Mouse (Mus musculus) kidney, embryonic 16.5 days (tissue): ENCODE results near the gene Safb2. TPM values are rescaled to one million over a fixed set of nuclear protein-coding genes. Genes with fewer than 3 reads are reported as not detected.
A peak's percentile ranks its signal among the peaks of the same experiment; 100 is the strongest.

Source experiments
- ATAC-seq: fragments of 200-750 bp; cut with Nextera tagmentation; 2 replicates; pipeline ENCODE4 v1.8.0; 2017; ENCODE audit warnings: moderate TSS enrichment; ENCODE audit not compliant: low FRiP score, low TSS enrichment
- H3K27ac ChIP-seq: fragments of 300-500 bp; sonication (generic); 2 replicates; pipeline ENCODE4 v1.5.1; 2014; ENCODE audit warnings: low read length
- H3K27me3 ChIP-seq: fragments of 300-500 bp; sonication (generic); 2 replicates; pipeline ENCODE4 v1.6.1; 2014; ENCODE audit warnings: low read length, control low read depth, mixed read lengths; ENCODE audit not compliant: insufficient read depth
- H3K36me3 ChIP-seq: fragments of 300-500 bp; sonication (generic); 2 replicates; pipeline ENCODE4 v1.6.1; 2014; ENCODE audit warnings: low read length, control low read depth, mixed read lengths; ENCODE audit not compliant: insufficient read depth
- H3K4me1 ChIP-seq: fragments of 300-500 bp; sonication (generic); 2 replicates; pipeline ENCODE4 v1.6.1; 2014; ENCODE audit warnings: low read length, control low read depth, mixed read lengths; ENCODE audit not compliant: insufficient read depth
- H3K4me2 ChIP-seq: fragments of 300-500 bp; sonication (generic); replicated peaks from 2 replicates; pipeline ENCODE4 v1.6.1; 2014; ENCODE audit warnings: low read depth, low read length
- H3K4me3 ChIP-seq: fragments of 300-500 bp; sonication (generic); 2 replicates; pipeline ENCODE4 v1.5.1; 2014; ENCODE audit warnings: mild to moderate bottlenecking, low read length
- H3K9ac ChIP-seq: fragments of 300-500 bp; sonication (generic); replicated peaks from 2 replicates; pipeline ENCODE4 v1.6.1; 2014; ENCODE audit warnings: low read length
- H3K9me3 ChIP-seq: fragments of 300-500 bp; sonication (generic); 2 replicates; pipeline ENCODE4 v1.6.1; 2016; ENCODE audit warnings: low read length, control low read depth
- WGBS: fragments of 180-500 bp; shearing (Covaris S2); extraction: QIAGEN DNeasy Blood & Tissue Kit; methylation state at CpG from one replicate; pipeline ENCODE4 v1.1.7; 2014; 5-methylcytosine and 5-hydroxymethylcytosine counted together
- polyA plus RNA-seq: library from polyadenylated mRNA; unstranded; fragments of >200 nt; fragmentation: Nextera tagmentation; extraction: Ambion mirVana; gene quantifications from 2 replicates; pipeline ENCODE4 v1.2.1, GENCODE M21; 2015

The Safb2 gene
- polyA plus RNA-seq, 1 experiment from 2014 or later, result 80.2 TPM

- ATAC-seq, result peak; percentile 69
- WGBS, result 29% methylated on average over 6 of the region's 6 CpGs
- Histone ChIP-seq H3K9ac (no peak overlapping the region), H3K4me3 (no peak overlapping the region), H3K36me3 (no peaks in the 10 kb centered on the region), H3K9me3 (no peaks in the 10 kb centered on the region), H3K4me2 (no peak overlapping the region), H3K4me1 (no peaks in the 10 kb centered on the region), H3K27ac (no peak overlapping the region), H3K27me3 (no peaks in the 10 kb centered on the region)
These were observed 43.8 kb downstream of the Safb2 start for GRCm38 (mm10) chr17:56540562-56540975.

DNA sequence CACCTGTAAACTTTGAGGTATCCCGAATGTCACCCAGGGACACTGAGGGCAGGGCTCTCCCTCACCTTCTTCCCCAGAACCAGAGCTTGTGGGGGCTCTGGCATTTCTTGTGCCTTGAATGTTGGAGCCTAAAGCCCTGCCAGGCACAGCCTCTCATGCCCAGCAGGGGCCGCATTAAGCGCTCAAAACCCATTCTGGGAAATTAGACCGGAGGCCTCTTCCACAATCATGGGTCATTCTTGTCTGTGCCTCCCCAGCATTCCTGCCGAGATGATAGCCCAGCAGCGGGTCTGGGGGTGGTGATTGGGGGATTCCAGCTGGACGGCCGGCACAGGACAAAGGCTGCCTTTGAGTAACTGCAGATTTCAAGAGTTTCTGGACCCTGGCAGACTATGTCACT, 46.5 kb downstream of the Safb2 start:
- H3K27ac ChIP-seq, result no peak overlapping the region
- no peaks in the 10 kb centered on the region for H3K27me3 ChIP-seq
- H3K9me3 ChIP-seq, result no peaks in the 10 kb centered on the region
- H3K9ac ChIP-seq, result no peak overlapping the region
- no peak overlapping the region for H3K4me3 ChIP-seq
- no peaks in the 10 kb centered on the region for H3K4me1 ChIP-seq
- no peaks in the 10 kb centered on the region for H3K36me3 ChIP-seq
- ATAC-seq, result no peak
- H3K4me2 ChIP-seq, result no peak overlapping the region
- WGBS, result 29% methylated on average over 8 of the region's 8 CpGs

DNA sequence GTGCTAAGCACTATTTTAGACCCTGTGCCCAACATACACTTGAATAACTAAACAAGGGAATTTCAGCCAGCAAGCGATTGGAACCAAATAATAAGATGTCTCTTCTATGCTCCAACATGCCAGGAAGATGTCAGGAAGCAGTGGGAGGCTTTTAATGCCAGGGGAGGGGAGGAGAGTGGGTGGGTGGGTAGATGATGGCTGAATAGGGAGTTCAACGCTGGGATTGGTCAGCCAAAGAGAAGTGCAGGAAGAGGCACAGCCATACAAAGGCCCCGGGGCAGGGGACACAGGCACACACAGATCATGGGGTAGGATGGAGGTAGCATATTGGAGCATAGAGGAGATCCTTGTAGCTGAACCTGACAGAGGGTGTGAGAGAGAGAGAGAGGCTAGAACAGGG, 47.5 kb downstream of the Safb2 start:
- Histone ChIP-seq H3K9ac (no peak overlapping the region), H3K27ac (no peak overlapping the region), H3K4me1 (no peaks in the 10 kb centered on the region), H3K27me3 (no peaks in the 10 kb centered on the region), H3K4me2 (no peak overlapping the region), H3K36me3 (no peaks in the 10 kb centered on the region), H3K4me3 (no peak overlapping the region), H3K9me3 (no peaks in the 10 kb centered on the region)
- ATAC-seq, result no peak
- WGBS, result 73% methylated on average over 3 of the region's 3 CpGs

DNA sequence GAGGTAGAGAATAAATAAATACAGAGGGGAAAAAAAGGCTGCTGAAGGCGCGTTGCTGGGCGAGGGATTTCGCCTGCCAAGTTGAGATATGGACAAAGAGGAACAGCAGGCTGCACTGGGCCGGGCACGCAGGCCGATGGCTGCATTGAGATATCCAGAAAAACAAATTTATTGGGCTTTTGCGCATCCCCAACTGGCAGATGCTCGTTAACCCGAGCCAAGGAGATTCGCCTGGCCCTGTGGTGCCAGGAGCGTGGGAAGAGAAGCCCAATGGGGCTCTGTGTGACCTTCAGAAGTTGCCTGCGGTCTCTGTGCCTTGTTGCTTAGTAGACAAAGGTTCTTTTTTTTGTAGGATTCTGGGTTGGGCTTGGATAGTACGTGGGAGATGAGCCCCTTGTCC, 48.2 kb downstream of the Safb2 start:
- Histone ChIP-seq H3K36me3 (no peaks in the 10 kb centered on the region), H3K9me3 (no peaks in the 10 kb centered on the region), H3K27ac (no peak overlapping the region), H3K9ac (no peak overlapping the region), H3K4me1 (no peaks in the 10 kb centered on the region), H3K4me2 (no peak overlapping the region), H3K4me3 (no peak overlapping the region), H3K27me3 (no peaks in the 10 kb centered on the region)
- WGBS, result 75% methylated on average over 14 of the region's 14 CpGs
- ATAC-seq, result no peak

DNA sequence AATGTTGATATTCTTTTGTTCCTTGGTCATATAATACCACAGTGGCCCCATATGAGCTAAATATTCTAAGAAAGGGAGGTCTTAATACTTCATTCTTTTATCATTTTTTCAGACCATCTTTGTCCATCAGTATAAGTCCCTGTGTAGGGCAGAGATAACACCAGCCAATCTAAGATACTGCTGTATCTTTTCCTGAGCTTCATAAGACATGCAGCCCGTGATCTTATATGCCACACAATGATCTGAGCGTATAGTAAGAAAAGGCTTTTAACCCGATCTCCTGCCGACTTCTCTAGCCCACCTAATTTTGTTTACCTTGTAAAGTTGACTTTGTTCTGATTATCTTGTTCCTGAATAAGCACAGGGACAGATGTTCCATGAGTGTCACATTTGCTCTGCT, 59.4 kb downstream of the Safb2 start:
- no peaks in the 10 kb centered on the region for H3K27me3 ChIP-seq
- no peak for ATAC-seq
- no peak overlapping the region for H3K4me3 ChIP-seq
- no peaks in the 10 kb centered on the region for H3K36me3 ChIP-seq
- H3K9ac ChIP-seq, result no peak overlapping the region
- H3K4me2 ChIP-seq, result no peak overlapping the region
- no peaks in the 10 kb centered on the region for H3K9me3 ChIP-seq
- no peak overlapping the region for H3K27ac ChIP-seq
- no peaks in the 10 kb centered on the region for H3K4me1 ChIP-seq
- WGBS, result 65% methylated on average over 4 of the region's 4 CpGs

GRCm38 (mm10) chr17:56522744-56523143, 61.6 kb downstream of the Safb2 start:
- H3K36me3 ChIP-seq, result no peaks in the 10 kb centered on the region
- WGBS, result 68% methylated on average over 1 of the region's 1 CpGs
- ATAC-seq, result no peak

GRCm38 (mm10) chr17:56515690-56516410, 68.5 kb downstream of the Safb2 start:
- peak; percentile 80 for ATAC-seq
- H3K4me3 ChIP-seq, result peak overlapping the region; percentile 11; the same call in 1 of the 2 replicates
- peak overlapping the region; percentile 37; the same call in 1 of the 2 replicates for H3K9ac ChIP-seq
- 6% methylated on average over 13 of the region's 13 CpGs for WGBS
- peak overlapping the region; percentile 19; the same call in 1 of the 2 replicates for H3K4me2 ChIP-seq
- peaks cover 24% of the 10 kb centered on the region for H3K27me3 ChIP-seq
- H3K36me3 ChIP-seq, result no peaks in the 10 kb centered on the region
- peak overlapping the region; percentile 41; the same call in 1 of the 2 replicates for H3K27ac ChIP-seq
- H3K9me3 ChIP-seq, result no peaks in the 10 kb centered on the region; the same call in 1 of the 2 replicates
- H3K4me1 ChIP-seq, result peaks cover 16% of the 10 kb centered on the region

More at GRCm38 (mm10) chr17:56522744-56523143, 61.6 kb downstream of the Safb2 start:
- Histone ChIP-seq H3K9ac (no peak overlapping the region), H3K4me1 (no peaks in the 10 kb centered on the region), H3K4me3 (no peak overlapping the region), H3K27ac (no peak overlapping the region), H3K27me3 (no peaks in the 10 kb centered on the region), H3K9me3 (no peaks in the 10 kb centered on the region), H3K4me2 (no peak overlapping the region)

DNA sequence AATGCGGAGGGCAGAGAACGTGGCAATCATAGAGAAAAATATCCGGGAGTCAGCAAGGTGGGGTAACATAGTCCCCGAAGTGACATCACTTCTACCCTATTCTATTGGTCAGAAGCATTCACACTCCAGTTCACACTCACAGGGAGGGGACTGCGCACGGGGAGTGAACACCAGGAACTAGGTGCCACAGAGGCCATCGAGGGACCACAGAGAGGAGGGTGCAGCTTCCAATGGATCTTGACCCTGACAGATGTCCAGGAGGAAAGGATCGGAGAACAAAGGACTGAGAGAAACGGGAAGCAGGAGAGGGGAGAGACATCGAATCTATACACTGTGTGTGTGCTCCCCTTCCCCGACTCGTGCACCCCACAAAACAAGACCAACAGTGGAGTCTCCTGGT, 69.5 kb downstream of the Safb2 start:
- no peak for ATAC-seq
- Histone ChIP-seq H3K36me3 (no peaks in the 10 kb centered on the region), H3K27me3 (peaks cover 33% of the 10 kb centered on the region), H3K9ac (no peak overlapping the region), H3K4me1 (peaks cover 25% of the 10 kb centered on the region), H3K27ac (no peak overlapping the region), H3K4me2 (no peak overlapping the region), H3K4me3 (no peak overlapping the region), H3K9me3 (no peaks in the 10 kb centered on the region; the same call in 1 of the 2 replicates)
- 38% methylated on average over 12 of the region's 12 CpGs for WGBS

GRCm38 (mm10) chr17:56514330-56514729, 70.1 kb downstream of the Safb2 start:
- no peaks in the 10 kb centered on the region for H3K36me3 ChIP-seq
- ATAC-seq, result no peak
- no peak overlapping the region for H3K4me2 ChIP-seq
- no peak overlapping the region for H3K9ac ChIP-seq
- H3K27ac ChIP-seq, result no peak overlapping the region
- no peaks in the 10 kb centered on the region; the same call in 1 of the 2 replicates for H3K9me3 ChIP-seq
- H3K27me3 ChIP-seq, result peaks cover 39% of the 10 kb centered on the region
- H3K4me3 ChIP-seq, result no peak overlapping the region
- peaks cover 31% of the 10 kb centered on the region for H3K4me1 ChIP-seq

GRCm38 (mm10) chr17:56512310-56512709, 72.1 kb downstream of the Safb2 start, which contains the start of gene Znrf4:
Znrf4 (minus strand) TSS chr17:56512431.
- Histone ChIP-seq H3K27me3 (peaks cover 43% of the 10 kb centered on the region), H3K27ac (no peak within 1 kb of the TSS), H3K4me2 (peak within 1 kb of the TSS; percentile 43), H3K4me1 (peaks cover 39% of the 10 kb centered on the region), H3K9ac (peak within 1 kb of the TSS; percentile 33), H3K4me3 (peak within 1 kb of the TSS; percentile 34), H3K36me3 (no peaks in the 10 kb centered on the region), H3K9me3 (no peaks in the 10 kb centered on the region; the same call in 1 of the 2 replicates)
- ATAC-seq, result no peak
- WGBS, result 57% methylated on average over 22 of the region's 22 CpGs
